Mouse (Mus musculus): ENCODE measurements around the gene Cd84. TPM values are rescaled to one million over a fixed set of nuclear protein-coding genes. Genes with fewer than 3 reads are reported as not detected.
"Not testable (repeated sequence)": the region's sequence is repeated elsewhere in the genome, so short reads cannot be mapped to it uniquely, and the experiment has no call there.

Cd84 gene
- polyA plus RNA-seq, 1 experiment = 4.7 TPM

DNA sequence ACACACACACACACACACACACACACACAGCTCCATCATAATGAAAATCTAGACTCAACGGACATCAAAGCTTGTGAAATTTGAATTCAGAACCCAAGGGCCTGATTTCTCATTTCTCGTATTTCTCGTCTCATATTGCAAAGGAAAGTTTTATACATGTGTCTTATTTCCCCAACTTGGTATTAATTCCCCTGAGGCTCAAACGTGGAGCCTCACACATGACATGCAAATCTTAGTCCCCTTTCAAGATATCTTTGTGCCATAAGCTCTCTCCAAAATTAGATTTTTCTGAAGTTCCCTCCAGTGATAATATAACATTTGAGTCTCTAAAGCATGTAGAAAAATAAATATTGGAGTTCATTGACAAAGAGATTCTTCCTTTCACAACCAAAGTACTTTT lies 9.3 kb downstream of the Cd84 start:
- Histone ChIP-seq H3K27ac (replicated peaks; ENCODE audit: low read depth, low read length) (no peak overlapping the region), H3K4me1 (ENCODE audit: control insufficient read depth, insufficient read depth, insufficient read length, low read length) (no peaks in the 10 kb centered on the region), H3K4me3 (ENCODE audit: insufficient read depth, low read depth, low read length) (no peak overlapping the region)

DNA sequence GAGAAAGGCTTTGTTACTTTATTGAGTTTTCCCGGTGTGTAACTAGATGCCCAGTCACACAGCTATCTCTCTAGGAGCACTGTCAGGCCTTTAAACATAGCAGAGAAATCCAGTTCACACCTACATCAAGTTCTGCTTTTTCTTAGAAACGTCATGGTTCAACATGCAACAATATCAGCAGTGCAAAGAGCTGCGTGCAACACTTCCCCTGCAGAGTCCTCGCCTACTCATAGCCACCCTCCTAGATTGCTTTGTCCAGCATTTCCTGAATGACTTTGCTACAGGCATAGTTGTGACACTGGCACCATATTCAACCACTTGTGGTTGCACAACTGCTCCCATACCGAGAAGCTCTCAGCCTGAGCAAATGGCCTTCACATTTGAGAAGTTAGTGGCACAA lies 10.0 kb downstream of the Cd84 start:
- no peaks in the 10 kb centered on the region for H3K4me1 ChIP-seq (ENCODE audit: control insufficient read depth, insufficient read depth, insufficient read length, low read length)
- no peak overlapping the region for H3K4me3 ChIP-seq (ENCODE audit: insufficient read depth, low read depth, low read length)
- H3K27ac ChIP-seq (replicated peaks; ENCODE audit: low read depth, low read length) = no peak overlapping the region

DNA sequence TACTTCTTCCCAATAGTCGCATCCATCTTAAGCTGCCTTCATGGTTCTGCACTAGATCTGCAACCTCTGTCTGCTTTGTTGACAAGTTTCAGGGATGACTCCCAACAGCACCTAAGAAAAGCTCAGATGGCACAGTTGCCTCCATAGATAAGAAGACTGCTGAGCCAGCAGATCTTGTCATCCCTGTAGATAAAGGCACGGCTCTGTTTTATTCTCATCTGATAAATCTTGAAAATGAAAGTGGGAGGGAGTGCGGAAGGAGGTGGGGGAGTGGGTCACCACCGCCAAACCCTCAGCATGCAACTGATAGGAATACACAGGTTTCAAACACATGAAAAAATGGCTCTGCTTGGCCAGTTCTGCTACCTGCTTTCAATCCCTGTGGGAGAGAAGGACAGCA lies 26.0 kb downstream of the Cd84 start:
- Histone ChIP-seq H3K27ac (replicated peaks; ENCODE audit: low read depth, low read length) (no peak overlapping the region), H3K4me3 (ENCODE audit: insufficient read depth, low read depth, low read length) (no peak overlapping the region), H3K4me1 (ENCODE audit: control insufficient read depth, insufficient read depth, insufficient read length, low read length) (no peaks in the 10 kb centered on the region)

DNA sequence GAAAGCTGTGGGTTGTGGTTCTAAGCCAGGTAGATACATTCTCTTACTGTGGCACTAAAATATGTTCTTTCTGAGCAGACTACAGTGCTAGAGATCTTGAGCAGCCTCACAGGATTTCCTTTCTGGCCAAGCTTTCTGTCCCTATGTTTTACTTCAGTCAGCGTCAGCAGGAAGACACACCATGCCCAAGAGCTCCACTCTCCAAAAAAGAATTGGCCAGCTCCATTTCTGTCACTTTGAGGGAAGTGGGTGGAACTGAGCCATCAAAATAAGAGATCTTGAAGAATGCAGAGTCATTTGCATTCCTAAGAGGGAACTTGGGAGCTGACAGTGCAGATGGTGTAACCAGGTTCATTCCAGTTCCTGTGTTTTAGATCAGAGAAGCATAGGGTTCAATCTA lies 47.5 kb downstream of the Cd84 start:
- H3K4me3 ChIP-seq (ENCODE audit: insufficient read depth, low read depth, low read length) = no peak overlapping the region
- H3K4me1 ChIP-seq (ENCODE audit: control insufficient read depth, insufficient read depth, insufficient read length, low read length) = no peaks in the 10 kb centered on the region
- H3K27ac ChIP-seq (replicated peaks; ENCODE audit: low read depth, low read length) = no peak overlapping the region

DNA sequence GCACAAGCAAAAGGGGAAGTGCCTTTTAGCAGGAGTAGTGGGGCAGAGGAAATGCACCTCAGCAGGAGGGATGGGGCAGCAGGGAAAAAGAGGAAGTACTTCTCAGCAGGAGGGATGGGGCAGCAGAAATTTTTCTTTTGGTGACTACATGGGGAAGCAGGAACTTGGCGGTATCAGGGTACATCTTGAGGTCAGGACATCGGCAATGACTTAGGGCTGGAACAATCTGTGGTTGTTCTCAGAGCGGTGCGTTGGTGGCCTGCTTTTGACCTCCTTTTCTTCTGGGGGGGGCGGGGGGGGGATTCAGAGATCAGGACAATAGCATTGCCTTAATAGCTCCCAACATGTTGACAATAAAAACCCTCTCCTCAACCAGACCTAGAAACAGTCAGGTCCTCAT lies 55.9 kb downstream of the Cd84 start, which contains the start of gene Gm10521:
Gene Gm10521, plus strand, starts transcription at position 301 of the 400 bp plus-strand sequence.
- H3K4me3 ChIP-seq (ENCODE audit: insufficient read depth, low read depth, low read length) = not testable (repeated sequence)

DNA sequence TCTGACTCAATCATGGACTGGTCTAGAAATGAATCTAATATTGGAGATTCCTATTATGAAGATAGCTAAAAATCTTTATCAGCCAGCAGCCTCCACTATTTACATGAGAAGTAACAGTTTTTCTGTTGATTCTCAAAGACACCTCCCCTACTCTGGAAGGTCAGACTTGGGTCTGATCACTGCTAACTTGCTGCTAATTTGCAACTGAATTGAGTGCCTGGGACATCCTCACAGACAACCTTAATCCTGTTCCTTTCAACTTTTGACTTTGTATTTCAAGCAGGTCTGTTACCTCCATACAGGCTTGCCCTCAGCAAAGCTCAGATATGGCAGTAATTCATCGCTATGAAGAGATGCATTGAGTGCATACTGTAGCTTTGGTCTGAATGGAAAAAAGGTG lies 64.5 kb downstream of the Cd84 start:
- H3K4me3 ChIP-seq (ENCODE audit: insufficient read depth, low read depth, low read length) = no peak overlapping the region
- no peaks in the 10 kb centered on the region for H3K4me1 ChIP-seq (ENCODE audit: control insufficient read depth, insufficient read depth, insufficient read length, low read length)
- no peak overlapping the region for H3K27ac ChIP-seq (replicated peaks; ENCODE audit: low read depth, low read length)

More for the DNA sequence above, 55.9 kb downstream of the Cd84 start, which contains the start of gene Gm10521:
- H3K4me1 ChIP-seq (ENCODE audit: control insufficient read depth, insufficient read depth, insufficient read length, low read length); H3K27ac ChIP-seq (replicated peaks; ENCODE audit: low read depth, low read length): not testable (repeated sequence)

DNA sequence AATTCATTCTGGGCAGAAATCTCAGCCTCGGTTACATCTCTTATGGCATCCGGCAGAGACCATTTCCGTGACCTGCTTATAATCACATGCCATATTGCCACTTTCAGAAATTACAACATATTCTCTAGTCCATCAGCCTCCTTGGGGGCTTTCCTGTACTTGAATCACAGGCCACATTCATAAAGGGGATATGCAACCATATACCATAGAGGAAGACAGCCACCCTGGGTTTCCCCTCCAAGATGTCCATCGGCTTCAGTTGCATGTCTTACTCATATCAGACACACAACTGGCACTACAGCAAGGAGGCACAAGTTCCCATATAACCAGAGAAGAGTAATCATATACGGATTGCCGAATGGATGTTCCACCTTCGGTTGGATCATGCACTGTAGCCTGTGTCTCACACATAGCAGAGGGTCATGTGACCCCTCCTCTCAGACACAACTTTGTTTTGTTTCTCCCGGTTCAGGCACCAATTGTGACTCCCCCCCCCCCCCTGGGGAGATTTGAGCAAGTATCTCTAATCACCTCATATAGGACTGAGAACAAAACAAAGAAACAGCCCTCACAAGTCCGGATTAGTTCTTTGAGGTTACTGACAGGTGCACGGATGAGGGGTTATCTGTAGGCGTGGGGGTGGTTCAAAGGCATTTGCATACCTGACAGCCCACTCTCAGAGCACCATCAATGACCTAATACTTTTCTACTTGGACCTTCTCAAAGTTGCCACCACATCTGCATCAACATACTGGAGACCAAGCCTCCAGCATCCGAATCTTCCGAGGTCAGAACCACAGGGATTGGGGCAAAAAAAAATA lies 76.4 kb downstream of the Cd84 start:
- Histone ChIP-seq H3K4me3 (ENCODE audit: insufficient read depth, low read depth, low read length) (no peak overlapping the region), H3K27ac (replicated peaks; ENCODE audit: low read depth, low read length) (no peak overlapping the region), H3K4me1 (ENCODE audit: control insufficient read depth, insufficient read depth, insufficient read length, low read length) (no peaks in the 10 kb centered on the region)

DNA sequence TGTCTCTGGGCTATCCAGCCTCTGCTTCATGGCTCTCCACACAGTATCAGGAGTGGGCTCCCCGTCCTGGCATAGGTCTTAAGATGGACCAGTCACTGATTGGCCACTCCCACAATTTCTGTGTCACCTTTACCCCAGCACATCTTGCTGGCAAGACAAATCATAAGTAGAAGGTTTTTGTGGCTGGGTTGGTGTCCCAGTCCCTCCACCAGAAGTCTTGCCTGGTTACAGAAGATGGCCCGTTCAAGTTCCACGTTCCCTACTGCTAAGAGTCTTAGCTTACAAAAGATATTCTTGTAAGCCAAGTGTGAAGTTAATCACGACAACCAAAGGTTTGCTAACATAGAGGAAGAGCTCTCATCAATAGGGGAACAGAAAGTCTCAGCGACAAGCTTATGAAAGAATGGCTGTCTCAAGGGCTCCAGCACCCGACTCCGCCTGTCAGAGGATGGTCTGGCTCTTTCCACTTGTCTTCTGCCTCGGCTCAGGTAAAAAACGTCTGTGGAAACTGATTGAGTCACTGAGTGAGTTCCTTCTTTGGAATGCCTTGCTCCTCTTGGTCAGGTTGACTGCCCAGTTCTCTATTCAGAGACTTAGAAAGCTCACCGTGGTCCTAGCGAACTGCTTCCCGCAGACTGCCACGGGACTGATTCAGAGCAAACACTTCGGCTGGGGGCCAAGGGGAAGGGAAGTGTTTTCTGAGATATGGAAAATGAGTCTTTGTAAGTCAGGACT lies 78.0 kb downstream of the Cd84 start, which contains the start of gene Slamf6:
Gene Slamf6, plus strand, starts transcription at position 211 of the 735 bp plus-strand sequence.
- Histone ChIP-seq H3K4me3 (ENCODE audit: insufficient read depth, low read depth, low read length) (no peak within 1 kb of the TSS), H3K27ac (replicated peaks; ENCODE audit: low read depth, low read length) (no peak within 1 kb of the TSS; the same call in 1 of the 2 replicates), H3K4me1 (ENCODE audit: control insufficient read depth, insufficient read depth, insufficient read length, low read length) (no peaks in the 10 kb centered on the region)

DNA sequence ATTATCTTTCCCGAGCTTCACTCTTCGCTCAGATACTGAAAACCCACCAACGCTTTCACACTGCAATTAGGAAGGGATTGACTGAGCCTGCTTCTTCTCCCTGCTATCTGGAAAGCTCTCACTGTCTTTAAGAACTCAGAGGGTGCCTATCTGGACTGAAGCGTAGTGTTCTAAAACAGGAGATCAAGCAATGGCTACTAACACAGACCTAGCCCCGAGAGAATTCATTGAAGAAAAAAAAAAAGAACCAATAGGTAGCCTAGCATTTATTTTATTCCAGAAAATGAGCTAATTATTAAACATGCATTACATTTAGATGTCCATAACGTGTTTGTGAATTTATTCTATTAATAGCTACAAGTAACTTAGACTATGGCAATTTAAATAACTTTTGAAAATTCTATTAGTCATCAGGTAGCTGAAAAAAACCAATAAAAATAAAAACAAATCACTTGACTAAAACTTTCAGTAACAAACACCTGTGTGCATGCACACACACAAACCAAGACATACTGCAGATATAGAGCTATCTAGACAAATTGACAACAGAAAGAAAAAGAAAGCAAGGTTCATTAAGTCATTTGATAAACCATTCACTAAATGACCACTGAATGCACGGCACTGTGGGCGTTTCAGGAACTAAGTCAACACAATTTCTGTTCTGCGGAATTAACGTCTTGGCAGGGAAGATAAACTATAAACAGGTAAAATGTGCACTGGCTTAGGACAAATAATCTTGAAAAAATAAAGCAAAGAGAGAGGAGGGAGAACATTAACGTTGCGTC lies 78.8 kb downstream of the Cd84 start:
- no peaks in the 10 kb centered on the region for H3K4me1 ChIP-seq (ENCODE audit: control insufficient read depth, insufficient read depth, insufficient read length, low read length)
- H3K4me3 ChIP-seq (ENCODE audit: insufficient read depth, low read depth, low read length) = no peak overlapping the region
- H3K27ac ChIP-seq (replicated peaks; ENCODE audit: low read depth, low read length) = no peak overlapping the region

DNA sequence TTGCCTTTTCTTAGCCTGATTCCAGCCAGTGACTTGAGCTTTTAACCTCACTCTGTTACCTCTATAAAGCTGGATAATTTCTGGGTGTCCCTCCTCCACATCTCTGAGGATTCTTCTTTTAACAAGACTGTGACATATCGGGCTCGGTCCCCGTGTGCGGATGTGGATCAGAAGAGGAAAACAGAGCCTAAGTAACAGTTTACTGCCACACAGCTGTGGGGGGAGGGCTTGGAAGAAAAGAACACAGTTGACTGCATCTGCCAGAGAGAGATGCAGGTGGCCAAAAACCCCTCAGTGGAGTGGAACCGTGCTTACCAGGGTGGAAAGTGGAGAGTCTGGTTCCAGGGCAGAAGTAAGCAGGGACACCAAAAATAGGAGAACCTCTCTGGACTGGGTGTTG lies 79.7 kb downstream of the Cd84 start:
- no peak overlapping the region for H3K27ac ChIP-seq (replicated peaks; ENCODE audit: low read depth, low read length)
- H3K4me3 ChIP-seq (ENCODE audit: insufficient read depth, low read depth, low read length) = no peak overlapping the region
- H3K4me1 ChIP-seq (ENCODE audit: control insufficient read depth, insufficient read depth, insufficient read length, low read length) = no peaks in the 10 kb centered on the region

DNA sequence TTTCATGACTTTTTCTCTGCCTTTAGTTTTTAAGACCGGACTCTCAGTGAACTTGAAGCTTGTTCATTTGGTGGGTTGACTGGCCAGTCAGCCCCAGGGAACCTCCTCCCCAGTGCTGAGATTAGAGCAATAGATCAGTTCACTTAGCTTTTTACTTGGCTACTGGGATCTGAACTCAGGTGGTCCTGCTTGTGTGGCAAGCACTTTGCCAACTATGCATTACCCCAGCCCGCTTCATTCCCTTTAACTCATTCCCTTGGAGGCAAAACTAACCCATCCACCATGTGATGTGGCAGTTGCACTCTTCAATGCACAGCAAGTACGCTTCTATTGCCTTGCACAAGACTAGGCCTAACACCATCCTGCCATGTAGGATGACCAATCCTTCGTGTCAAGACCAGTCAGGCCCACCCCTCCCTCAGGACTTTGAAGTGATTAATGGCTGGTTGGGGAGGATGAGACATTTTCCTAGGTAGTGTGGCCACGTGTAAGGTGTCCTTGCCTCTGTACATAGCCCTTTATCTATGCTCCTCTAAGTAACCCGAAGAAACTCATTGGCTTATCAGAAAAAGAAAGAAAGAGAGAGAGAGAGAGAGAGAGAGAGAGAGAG lies 80.5 kb downstream of the Cd84 start:
- H3K4me3 ChIP-seq (ENCODE audit: insufficient read depth, low read depth, low read length) = no peak overlapping the region
- H3K4me1 ChIP-seq (ENCODE audit: control insufficient read depth, insufficient read depth, insufficient read length, low read length) = no peaks in the 10 kb centered on the region
- H3K27ac ChIP-seq (replicated peaks; ENCODE audit: low read depth, low read length) = no peak overlapping the region

DNA sequence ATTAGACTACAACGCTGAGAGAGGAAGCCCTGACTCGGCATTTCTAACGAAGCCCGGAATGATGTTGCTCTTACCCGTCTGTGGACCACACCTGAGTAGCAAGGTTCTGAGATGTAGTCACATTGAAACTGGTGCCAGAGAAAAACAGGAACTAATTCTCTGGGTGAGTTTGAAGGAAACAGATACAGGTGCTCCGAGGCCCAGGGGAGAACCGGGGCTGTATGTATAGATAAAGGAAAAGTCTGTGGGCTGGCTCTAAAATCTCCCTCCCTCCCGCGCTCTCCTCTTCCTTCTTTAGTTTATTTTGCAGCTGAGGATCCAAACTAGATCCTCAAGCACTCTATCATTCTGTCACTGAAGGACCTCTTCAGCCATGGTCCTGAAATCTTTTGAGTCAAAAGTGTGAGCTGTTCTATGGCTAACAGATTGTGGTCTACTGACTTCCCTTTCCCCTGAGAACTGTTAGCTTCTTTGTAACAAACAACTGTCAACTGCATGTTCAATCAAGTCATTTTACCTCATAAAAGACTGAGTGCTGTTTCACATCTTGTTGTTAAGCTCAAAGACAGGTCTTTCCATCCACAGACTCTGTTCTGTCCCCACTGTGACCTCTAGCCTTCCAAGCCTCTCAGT lies 81.6 kb downstream of the Cd84 start:
- H3K27ac ChIP-seq (replicated peaks; ENCODE audit: low read depth, low read length) = no peak overlapping the region
- H3K4me1 ChIP-seq (ENCODE audit: control insufficient read depth, insufficient read depth, insufficient read length, low read length) = no peaks in the 10 kb centered on the region
- no peak overlapping the region for H3K4me3 ChIP-seq (ENCODE audit: insufficient read depth, low read depth, low read length)

DNA sequence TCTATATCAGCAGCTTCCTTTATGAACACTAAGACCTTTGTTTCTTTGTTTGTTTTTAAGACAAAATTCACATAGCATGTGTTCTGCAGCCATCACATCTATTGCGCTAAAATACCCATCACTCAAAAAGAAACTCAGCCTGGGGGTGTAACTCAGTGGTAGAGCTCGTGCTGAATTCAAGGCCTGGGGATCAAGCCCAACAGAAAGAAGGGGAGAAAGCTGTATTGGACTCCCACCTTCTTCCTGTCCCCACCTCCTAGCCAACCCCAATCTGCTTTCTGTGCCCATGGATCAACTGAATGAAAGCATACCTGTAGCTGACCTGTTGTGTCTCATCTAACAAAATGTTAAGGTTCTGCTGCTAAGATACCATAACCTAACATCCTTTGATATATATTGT lies 82.1 kb downstream of the Cd84 start:
- no peak overlapping the region for H3K27ac ChIP-seq (replicated peaks; ENCODE audit: low read depth, low read length)
- H3K4me3 ChIP-seq (ENCODE audit: insufficient read depth, low read depth, low read length) = no peak overlapping the region
- H3K4me1 ChIP-seq (ENCODE audit: control insufficient read depth, insufficient read depth, insufficient read length, low read length) = no peaks in the 10 kb centered on the region

DNA sequence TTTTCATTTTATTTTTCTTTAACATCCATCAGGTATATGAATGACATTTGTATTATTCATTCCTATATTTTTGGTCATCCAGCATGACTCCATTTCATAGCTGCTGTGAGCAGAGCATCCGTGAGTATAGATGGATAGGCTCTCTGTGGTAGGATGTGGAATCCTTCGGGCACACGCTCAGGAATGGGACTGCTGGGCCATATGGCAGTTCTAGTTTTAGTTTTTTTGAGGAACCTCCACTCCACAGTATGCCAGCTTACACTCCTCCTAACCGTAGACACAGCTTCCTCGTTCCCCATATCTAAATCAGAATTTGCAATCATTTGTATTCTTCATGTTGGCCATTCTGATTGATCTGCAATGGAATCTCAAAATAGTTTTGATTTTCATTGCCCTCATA lies 83.3 kb downstream of the Cd84 start:
- H3K4me1 ChIP-seq (ENCODE audit: control insufficient read depth, insufficient read depth, insufficient read length, low read length) = no peaks in the 10 kb centered on the region
- H3K27ac ChIP-seq (replicated peaks; ENCODE audit: low read depth, low read length) = no peak overlapping the region
- H3K4me3 ChIP-seq (ENCODE audit: insufficient read depth, low read depth, low read length) = no peak overlapping the region
